Mouse (Mus musculus): ENCODE data around the gene Ptf1a.
A peak's percentile ranks its signal among the peaks of the same experiment; 100 is the strongest.

The Ptf1a gene

GRCm38 (mm10) chr2:19444931-19445831 is at the start of gene Ptf1a:
Gene Ptf1a (plus strand): TSS chr2:19445663.
- no peak for DNase-seq (ENCODE audit: low spot score)

- DNase-seq (ENCODE audit: low spot score): no peak
These were observed 40.1 kb upstream of the Ptf1a start for GRCm38 (mm10) chr2:19405409-19405808.

GRCm38 (mm10) chr2:19406531-19406930 is 38.9 kb upstream of the Ptf1a start:
- peak; percentile 24 for DNase-seq (ENCODE audit: low spot score)

DNA sequence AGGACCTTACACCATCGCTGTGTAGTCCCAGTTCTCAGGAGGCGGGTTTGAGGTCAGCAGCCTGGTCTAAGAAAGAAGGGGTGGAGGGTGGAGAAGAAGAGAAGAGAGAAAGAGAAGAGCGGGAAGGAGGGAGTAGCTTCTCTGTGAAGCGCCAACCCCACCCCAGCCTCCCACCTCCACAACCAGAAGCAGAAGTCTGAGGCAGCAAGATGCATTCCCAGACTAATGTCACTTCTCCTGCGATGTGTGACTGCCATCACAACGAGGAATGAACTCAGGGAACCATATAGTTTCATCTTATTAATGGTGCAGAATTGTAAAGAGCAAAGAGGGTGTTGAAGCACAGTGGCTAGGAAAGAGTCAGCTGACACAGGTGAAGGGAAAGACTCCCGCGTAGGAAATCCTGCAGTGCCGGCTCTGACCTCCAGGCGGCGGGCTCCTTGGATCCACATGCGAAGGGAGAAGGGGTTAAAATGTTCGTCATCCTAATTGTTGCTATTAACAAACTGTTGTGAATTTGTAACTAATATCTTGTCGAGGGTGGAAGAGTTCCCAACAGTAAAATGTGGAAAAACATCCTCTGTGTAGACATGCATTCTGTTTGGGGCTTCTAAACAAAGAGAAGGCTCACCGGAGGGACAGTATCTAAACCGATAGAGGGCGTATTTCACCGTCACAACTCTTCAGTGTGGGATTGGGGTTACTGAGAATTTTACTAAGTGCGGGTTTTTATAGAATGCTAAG is 31.1 kb upstream of the Ptf1a start:
- DNase-seq (ENCODE audit: low spot score): peak; percentile 76

GRCm38 (mm10) chr2:19415063-19415521 is 30.4 kb upstream of the Ptf1a start:
- DNase-seq (ENCODE audit: low spot score): peak; percentile 59

GRCm38 (mm10) chr2:19416066-19416465 is 29.4 kb upstream of the Ptf1a start:
- no peak for DNase-seq (ENCODE audit: low spot score)

DNA sequence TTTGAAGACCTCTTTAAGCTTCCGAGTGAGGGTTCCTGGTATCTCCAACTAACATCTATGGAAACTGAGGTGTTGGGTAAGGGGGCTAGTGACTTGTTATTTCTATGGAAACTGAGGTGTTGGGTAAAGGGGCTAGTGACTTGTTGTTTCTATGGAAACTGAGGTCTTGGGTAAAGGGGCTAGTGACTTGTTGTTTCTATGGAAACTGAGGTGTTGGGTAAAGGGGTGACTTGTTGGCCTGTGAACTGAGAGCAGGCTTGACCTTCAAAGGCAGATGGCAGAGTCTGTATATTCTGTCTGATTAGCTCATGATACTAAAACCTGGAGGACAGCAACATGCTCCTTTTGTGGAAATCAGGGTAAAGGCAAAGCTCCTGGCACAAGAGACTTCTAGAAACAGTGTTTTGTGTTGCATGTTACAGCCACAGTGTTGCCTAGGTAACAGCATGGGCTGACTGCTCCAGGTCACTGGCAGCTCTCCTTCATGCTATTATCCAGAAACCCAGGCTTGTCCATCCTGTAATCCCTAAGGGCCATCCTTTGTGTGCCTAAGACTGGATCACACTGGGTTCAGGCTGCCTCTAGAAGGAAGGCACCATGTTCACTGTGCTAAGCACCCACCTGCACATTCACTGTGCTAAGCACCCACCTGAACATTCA is 25.6 kb upstream of the Ptf1a start:
- DNase-seq (ENCODE audit: low spot score): no peak

GRCm38 (mm10) chr2:19422226-19422625 is 23.2 kb upstream of the Ptf1a start:
- no peak for DNase-seq (ENCODE audit: low spot score)

DNA sequence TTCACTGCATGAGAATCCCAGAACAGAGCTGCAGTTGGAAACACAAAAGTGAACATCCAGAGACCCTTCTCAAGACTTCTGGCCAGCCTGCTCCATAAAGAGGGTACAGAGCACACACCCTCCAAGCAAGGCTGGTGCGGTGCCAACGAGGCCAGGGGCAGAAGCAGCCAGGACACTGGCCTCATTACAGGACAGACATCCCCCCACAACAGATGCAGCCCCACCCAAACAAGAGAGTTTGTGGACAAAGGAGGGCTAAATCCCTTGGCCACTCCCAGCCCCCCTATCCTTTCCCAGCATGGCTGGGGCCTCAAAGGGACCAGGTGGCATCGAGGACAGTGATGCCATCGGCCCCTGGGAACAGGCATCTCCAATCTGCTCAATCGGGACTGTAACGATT is 22.4 kb upstream of the Ptf1a start:
- DNase-seq (ENCODE audit: low spot score): no peak

DNA sequence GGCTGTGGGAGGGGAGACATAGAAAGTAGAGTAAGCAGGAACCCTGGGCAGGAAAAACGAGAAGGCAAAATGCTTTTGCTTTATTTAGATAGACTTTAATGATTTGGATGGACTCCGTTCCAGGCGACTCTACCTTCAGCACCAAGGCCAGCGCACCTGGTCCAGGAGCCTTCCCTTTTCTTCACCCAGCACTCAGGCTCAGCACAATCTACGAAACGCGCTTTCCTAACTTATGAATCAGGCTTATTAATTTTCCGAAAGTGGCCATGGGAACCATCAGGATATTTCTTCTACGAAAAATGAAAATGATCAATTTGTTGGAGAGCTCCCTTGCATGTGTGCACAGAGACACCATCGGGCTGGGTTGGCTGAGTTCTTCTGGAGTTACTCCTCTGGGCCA is 16.4 kb upstream of the Ptf1a start:
- peak; percentile 51 for DNase-seq (ENCODE audit: low spot score)

GRCm38 (mm10) chr2:19429691-19430690 is 15.5 kb upstream of the Ptf1a start:
- no peak for DNase-seq (ENCODE audit: low spot score)

DNA sequence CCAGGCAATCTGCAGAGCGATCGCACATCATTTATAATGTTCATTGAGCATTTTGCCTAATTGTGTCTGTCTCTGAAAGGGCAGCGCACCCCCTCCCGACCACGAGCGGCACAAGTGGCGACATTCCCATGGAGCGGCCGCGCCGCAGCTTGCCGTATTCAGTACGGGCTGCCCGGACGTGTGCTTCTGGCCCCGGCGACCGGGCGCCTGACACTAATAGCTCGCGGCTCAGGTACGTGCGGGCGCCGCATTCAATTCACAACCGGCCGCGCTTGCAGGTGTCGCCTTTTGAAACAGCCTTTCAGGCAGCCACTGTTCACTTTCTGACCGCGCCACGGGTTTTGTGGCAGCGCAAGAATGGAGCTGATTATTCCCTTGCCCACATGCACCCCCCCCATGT is 14.7 kb upstream of the Ptf1a start:
- no peak for DNase-seq (ENCODE audit: low spot score)

DNA sequence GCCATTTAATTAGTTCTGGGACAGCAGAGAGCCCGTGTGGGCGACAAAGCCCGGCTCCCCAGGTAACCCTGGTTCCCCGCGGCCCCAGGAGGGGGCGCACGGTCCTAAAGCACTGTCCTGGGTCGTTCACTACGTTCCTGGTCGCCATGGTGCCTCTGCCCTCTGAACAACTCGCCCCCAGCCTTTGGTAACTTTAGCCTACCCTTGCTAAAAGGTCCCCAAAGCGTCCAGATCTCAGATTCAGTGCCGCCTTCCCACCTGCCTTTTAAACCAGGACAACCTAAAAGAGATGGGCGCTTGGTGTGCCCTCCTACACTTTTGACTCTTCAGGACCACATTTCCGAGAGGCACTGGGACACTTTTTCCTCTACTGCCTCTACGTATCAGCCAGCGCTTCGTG is 14.3 kb upstream of the Ptf1a start:
- no peak for DNase-seq (ENCODE audit: low spot score)

- DNase-seq (ENCODE audit: low spot score): no peak
These were observed 13.7 kb upstream of the Ptf1a start for GRCm38 (mm10) chr2:19431614-19432323.

DNA sequence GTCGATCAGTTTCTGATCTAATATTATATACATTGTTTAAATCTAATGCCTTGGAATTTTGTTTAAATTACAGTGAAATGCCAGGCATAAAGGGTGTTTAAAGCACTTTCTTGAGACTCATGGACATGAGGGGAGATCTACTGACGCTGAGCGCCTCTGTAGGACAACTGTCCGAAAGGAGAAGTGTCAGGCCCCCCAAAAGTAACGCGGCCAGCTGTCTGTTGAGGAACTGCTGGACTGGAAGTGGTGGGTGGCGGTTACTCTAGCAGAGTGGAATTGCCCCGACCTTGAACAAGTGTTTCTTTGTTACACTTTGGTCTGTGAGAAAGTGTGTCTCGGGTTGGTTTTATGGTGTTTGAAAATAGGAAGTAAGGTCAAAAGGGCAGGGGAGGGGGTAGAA is 1.1 kb upstream of the Ptf1a start:
- no peak for DNase-seq (ENCODE audit: low spot score)

GRCm38 (mm10) chr2:19445871-19446501 is 523 bp downstream of the Ptf1a start:
- no peak for DNase-seq (ENCODE audit: low spot score)

GRCm38 (mm10) chr2:19446746-19447145 is 1.3 kb downstream of the Ptf1a start:
- no peak for DNase-seq (ENCODE audit: low spot score)

DNA sequence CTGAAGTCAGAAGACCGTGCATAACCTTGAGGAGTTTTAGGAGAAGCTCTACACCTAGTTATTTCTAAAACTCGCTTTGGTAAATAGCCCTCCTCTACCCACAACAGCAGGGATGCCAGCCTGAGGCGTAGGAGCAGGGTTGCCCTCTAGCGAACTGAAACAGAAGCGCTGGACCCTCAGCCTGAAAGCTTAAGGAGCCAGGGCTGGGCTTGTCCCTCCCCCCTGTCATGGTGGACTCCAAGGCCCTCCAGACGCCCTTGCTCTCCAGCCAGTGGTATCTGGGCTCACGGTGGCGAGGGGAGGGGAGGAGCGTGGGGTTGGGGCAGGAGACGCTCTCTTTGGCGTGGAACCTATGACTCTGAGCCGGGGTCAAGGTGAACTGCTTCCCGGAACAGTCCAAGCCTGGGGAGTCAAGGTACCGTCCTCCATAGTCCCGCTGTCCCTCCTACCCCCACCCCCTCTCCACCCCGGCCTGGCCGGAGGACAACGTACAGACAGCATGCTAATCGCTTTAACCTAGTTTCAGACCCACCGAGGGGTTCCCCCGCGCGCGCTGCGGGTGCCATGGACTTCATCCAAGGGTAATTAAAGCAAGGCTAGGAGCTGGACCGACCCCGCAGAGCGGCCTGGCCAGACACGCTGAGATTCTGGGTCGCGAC is 2.7 kb downstream of the Ptf1a start:
- no peak for DNase-seq (ENCODE audit: low spot score)

- DNase-seq (ENCODE audit: low spot score): no peak
These were observed 3.8 kb downstream of the Ptf1a start for GRCm38 (mm10) chr2:19449308-19449707.
